Mouse (Mus musculus) lung, embryonic 14.5 days (tissue): ENCODE measurements around the gene Cryaa. TPM values are rescaled to one million over a fixed set of nuclear protein-coding genes. Genes with fewer than 3 reads are reported as not detected.

Experiments used
- ATAC-seq: fragments of 200-750 bp; cut with Nextera tagmentation; 2 replicates; pipeline ENCODE4 v1.8.0; 2017; ENCODE audit warnings: mild to moderate bottlenecking, moderate TSS enrichment, moderate library complexity; ENCODE audit not compliant: insufficient read depth
- DNase-seq: peaks from one replicate; pipeline ENCODE4 v3.0.0-alpha.2; 2015
- H3K27ac ChIP-seq: fragments of 300-500 bp; sonication (generic); 2 replicates; pipeline ENCODE4 v1.5.1; 2014; ENCODE audit warnings: low read depth, mild to moderate bottlenecking, moderate library complexity
- H3K27me3 ChIP-seq: fragments of 300-500 bp; sonication (generic); 2 replicates; pipeline ENCODE4 v1.6.1; 2014; ENCODE audit warnings: low read length, control low read depth; ENCODE audit not compliant: insufficient read depth
- H3K36me3 ChIP-seq: fragments of 300-500 bp; sonication (generic); 2 replicates; pipeline ENCODE4 v1.6.1; 2014; ENCODE audit warnings: control low read depth; ENCODE audit not compliant: insufficient read depth
- H3K4me1 ChIP-seq: fragments of 300-500 bp; sonication (generic); 2 replicates; pipeline ENCODE4 v1.6.1; 2014; ENCODE audit warnings: antibody characterized with exemption, control low read depth; ENCODE audit not compliant: insufficient read depth
- H3K4me2 ChIP-seq: fragments of 300-500 bp; sonication (generic); 2 replicates; pipeline ENCODE4 v1.6.1; 2014; ENCODE audit warnings: mild to moderate bottlenecking
- H3K4me3 ChIP-seq: fragments of 300-500 bp; sonication (generic); 2 replicates; pipeline ENCODE4 v1.5.1; 2014; ENCODE audit warnings: low read depth, low read length
- H3K9ac ChIP-seq: fragments of 300-500 bp; sonication (generic); 2 replicates; pipeline ENCODE4 v1.6.1; 2014
- H3K9me3 ChIP-seq: fragments of 300-500 bp; sonication (generic); 2 replicates; pipeline ENCODE4 v1.6.1; 2016; ENCODE audit warnings: low read depth, low read length, control low read depth
- CTCF ChIP-seq: IDR thresholded peaks from 2 replicates; pipeline ENCODE4 v1.5.1; 2016; ENCODE audit warnings: antibody characterized with exemption, low read depth
- WGBS: fragments of 180-500 bp; shearing (Covaris S2); extraction: QIAGEN DNeasy Blood & Tissue Kit; methylation state at CpG from one replicate; pipeline ENCODE4 v1.1.7; 2014; 5-methylcytosine and 5-hydroxymethylcytosine counted together
- polyA plus RNA-seq: library from polyadenylated mRNA; unstranded; fragments of >200 nt; fragmentation: Nextera tagmentation; extraction: Ambion mirVana; gene quantifications from 2 replicates; pipeline ENCODE4 v1.2.1, GENCODE M21; 2014

Gene Cryaa
- polyA plus RNA-seq, 1 experiment from 2014 or later: not detected

DNA sequence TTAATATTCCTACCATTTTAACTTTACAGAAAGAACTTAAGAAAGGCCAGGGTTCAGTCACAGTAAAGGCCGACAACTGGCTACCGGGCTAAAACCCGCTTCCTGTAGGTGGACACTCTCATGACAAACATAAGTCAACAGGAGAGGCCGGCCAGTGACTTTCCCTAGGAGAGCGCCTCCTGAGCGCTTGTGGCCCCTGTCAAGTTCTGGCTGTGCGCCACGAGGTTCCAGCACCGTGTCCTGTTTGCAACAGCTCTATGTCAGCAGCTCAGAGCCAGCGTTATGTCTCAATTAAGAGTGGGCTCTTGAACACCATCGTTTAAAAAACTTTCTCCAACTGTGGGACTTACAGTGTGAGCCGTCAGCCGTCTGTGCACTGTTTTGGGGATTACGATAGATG, 25.5 kb upstream of the Cryaa start:
- H3K9ac ChIP-seq: no peak overlapping the region
- DNase-seq (no peak), ATAC-seq (no peak)
- no peak overlapping the region for H3K27ac ChIP-seq
- no peaks in the 10 kb centered on the region for H3K9me3 ChIP-seq
- H3K4me2 ChIP-seq: no peak overlapping the region
- no peak overlapping the region for H3K4me3 ChIP-seq
- H3K27me3 ChIP-seq: no peaks in the 10 kb centered on the region
- 78% methylated on average over 14 of the region's 14 CpGs for WGBS
- peaks cover 97% of the 10 kb centered on the region for H3K36me3 ChIP-seq
- H3K4me1 ChIP-seq: peaks cover under 1% of the 10 kb centered on the region
- no peak for TF ChIP-seq CTCF

DNA sequence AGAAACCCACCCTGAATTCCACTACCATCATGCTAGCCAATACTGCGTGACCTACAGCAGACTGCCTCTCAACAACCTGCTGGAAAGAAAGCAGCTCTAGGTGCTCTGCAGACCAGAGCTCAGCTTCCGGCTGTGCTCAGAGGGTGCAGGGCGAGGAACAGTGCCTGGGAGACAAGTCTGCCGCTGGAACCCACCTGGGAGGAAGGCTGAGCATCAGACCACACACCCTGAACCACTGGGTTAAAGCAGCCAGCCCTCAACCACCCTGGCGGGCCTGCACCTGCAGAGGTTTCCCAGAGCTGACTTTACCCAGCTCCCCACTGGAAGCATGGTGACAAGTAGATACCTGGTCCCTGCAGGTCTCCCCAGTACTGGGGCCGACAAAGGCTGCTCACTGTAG, 24.3 kb upstream of the Cryaa start:
- Histone ChIP-seq H3K9me3 (no peaks in the 10 kb centered on the region), H3K27ac (no peak overlapping the region; the same call in 1 of the 2 replicates), H3K4me1 (peaks cover 4% of the 10 kb centered on the region), H3K4me2 (no peak overlapping the region), H3K4me3 (no peak overlapping the region), H3K27me3 (no peaks in the 10 kb centered on the region), H3K9ac (no peak overlapping the region), H3K36me3 (peaks cover 89% of the 10 kb centered on the region)
- WGBS: 74% methylated on average over 6 of the region's 6 CpGs
- TF ChIP-seq CTCF: no peak
- no peak for DNase-seq
- 0 out of 2 replicates have a peak, but pooled peaks have one; percentile 57 for ATAC-seq

DNA sequence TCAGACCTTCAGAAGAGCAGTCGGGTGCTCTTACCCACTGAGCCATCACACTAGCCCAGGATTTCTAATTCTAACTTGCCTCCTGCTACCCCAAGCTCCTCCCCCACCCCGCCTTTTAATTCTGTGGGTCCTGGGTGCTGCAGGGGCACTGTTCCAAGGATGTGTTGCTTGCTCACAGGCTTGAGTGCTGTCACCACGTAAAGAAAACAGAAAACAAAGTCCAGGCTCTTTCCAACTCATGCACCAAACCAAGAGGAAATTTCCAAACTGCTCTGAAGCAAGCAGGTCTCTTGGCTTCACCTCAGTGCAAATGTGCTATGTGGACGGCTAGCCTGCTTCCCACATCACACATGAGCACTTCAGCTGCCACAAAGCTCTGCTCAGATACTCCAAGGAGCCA, 22.2 kb upstream of the Cryaa start:
- no peaks in the 10 kb centered on the region for H3K27me3 ChIP-seq
- H3K4me3 ChIP-seq: no peak overlapping the region
- no peak overlapping the region for H3K4me2 ChIP-seq
- H3K9ac ChIP-seq: no peak overlapping the region
- no peak for ATAC-seq
- no peak for DNase-seq
- H3K4me1 ChIP-seq: peaks cover 6% of the 10 kb centered on the region
- no peaks in the 10 kb centered on the region for H3K9me3 ChIP-seq
- no peak overlapping the region for H3K27ac ChIP-seq
- TF ChIP-seq CTCF: no peak
- peaks cover 68% of the 10 kb centered on the region for H3K36me3 ChIP-seq
- 69% methylated on average over 4 of the region's 4 CpGs for WGBS

DNA sequence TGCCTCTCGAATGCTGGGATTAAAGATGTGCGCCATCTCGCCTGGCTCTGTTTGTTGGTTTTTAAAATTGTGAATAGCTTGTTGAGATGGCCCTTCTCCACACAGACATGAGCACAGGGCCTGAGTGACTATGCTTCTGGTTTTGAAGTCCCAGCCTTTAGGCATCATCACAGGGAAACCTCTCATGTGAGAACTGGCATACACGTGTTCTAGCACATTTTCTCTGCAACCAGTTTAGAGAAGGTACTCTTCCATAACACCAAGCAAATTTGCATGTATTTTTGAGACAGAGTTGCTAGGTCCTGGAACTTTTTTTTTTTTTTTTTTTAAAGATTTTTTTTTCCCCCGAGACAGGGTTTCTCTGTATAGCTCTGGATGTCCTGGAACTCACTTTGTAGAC, 20.9 kb upstream of the Cryaa start:
- no peak for DNase-seq
- ATAC-seq: no peak
- peaks cover 55% of the 10 kb centered on the region for H3K36me3 ChIP-seq
- no peaks in the 10 kb centered on the region for H3K9me3 ChIP-seq
- H3K4me2 ChIP-seq: peak overlapping the region; percentile 77; the same call in 1 of the 2 replicates
- no peak overlapping the region for H3K27ac ChIP-seq
- TF ChIP-seq CTCF: no peak
- no peak overlapping the region for H3K4me3 ChIP-seq
- no peak overlapping the region for H3K9ac ChIP-seq
- no peaks in the 10 kb centered on the region for H3K27me3 ChIP-seq
- peaks cover 6% of the 10 kb centered on the region for H3K4me1 ChIP-seq
- WGBS: 87% methylated on average over 5 of the region's 5 CpGs

DNA sequence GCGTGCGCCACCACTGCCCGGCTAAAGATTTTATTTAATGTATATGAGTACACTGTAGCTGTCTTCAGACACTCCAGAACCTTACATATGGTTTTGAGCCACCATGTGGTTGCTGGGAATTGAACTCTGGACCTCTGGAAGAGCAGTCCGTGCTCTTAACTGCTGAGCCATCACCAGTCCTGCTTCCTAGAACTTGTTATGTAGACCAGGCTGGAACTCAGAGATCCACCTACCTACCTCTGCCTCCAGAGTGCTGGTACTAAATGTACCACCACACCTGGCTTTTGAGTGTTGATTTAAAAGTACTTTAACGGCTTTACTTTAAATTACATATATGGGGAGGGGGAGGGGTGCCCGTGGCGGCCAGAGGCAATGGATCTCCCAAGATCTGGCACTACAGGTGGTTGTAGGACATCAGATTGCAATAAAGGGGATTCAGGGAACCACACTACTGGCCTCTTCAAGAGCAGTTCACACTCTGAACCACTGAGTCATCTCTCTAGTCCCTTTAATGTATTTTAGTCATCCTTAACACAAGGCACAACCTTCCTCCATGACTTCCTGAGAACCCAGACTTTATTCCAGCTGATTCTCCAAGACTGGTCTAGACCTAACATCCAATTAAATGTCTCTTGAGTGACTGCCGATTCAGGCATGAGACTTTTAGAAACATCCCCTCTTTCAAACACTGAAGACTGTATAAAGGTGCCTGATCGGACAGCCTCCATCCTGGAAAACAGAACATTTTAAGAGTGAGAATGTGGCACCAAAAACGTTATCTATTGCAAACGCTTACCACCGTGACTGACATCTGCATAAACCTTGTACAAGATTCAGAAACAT, 20.2 kb upstream of the Cryaa start:
- peaks cover 48% of the 10 kb centered on the region for H3K36me3 ChIP-seq
- peak overlapping the region; percentile 97 for H3K9ac ChIP-seq
- DNase-seq (no peak), ATAC-seq (no peak)
- H3K27me3 ChIP-seq: no peaks in the 10 kb centered on the region
- TF ChIP-seq CTCF: no peak
- H3K4me1 ChIP-seq: peaks cover 6% of the 10 kb centered on the region
- peak overlapping the region; percentile 91 for H3K4me3 ChIP-seq
- peak overlapping the region; percentile 77 for H3K4me2 ChIP-seq
- 40% methylated on average over 12 of the region's 12 CpGs for WGBS
- H3K9me3 ChIP-seq: no peaks in the 10 kb centered on the region
- no peak overlapping the region for H3K27ac ChIP-seq

DNA sequence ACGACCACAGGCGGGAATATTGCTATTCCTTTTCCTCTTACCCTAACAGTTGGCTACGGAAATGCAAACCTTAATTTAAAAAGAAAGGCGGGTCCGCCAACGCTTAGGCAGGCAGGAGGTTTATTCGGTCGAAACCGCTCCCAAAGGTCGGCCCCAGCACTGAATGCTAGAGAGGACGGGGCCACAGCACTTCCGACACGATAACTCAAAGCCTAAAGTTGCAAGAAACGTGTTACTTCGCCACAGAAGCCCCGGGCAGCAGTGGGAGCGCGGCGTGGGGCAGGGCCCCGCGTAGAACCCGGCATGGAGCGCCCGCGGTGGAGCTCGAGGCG, 19.5 kb upstream of the Cryaa start:
- under 1% methylated on average over 27 of the region's 27 CpGs for WGBS
- Histone ChIP-seq H3K9me3 (no peaks in the 10 kb centered on the region), H3K27ac (peak overlapping the region; percentile 86), H3K9ac (peak overlapping the region; percentile 97), H3K36me3 (peaks cover 41% of the 10 kb centered on the region), H3K4me3 (peak overlapping the region; percentile 91), H3K27me3 (no peaks in the 10 kb centered on the region), H3K4me2 (peak overlapping the region; percentile 77), H3K4me1 (peaks cover 6% of the 10 kb centered on the region)
- DNase-seq: peak; percentile 22
- no peak for ATAC-seq
- TF ChIP-seq CTCF: no peak

DNA sequence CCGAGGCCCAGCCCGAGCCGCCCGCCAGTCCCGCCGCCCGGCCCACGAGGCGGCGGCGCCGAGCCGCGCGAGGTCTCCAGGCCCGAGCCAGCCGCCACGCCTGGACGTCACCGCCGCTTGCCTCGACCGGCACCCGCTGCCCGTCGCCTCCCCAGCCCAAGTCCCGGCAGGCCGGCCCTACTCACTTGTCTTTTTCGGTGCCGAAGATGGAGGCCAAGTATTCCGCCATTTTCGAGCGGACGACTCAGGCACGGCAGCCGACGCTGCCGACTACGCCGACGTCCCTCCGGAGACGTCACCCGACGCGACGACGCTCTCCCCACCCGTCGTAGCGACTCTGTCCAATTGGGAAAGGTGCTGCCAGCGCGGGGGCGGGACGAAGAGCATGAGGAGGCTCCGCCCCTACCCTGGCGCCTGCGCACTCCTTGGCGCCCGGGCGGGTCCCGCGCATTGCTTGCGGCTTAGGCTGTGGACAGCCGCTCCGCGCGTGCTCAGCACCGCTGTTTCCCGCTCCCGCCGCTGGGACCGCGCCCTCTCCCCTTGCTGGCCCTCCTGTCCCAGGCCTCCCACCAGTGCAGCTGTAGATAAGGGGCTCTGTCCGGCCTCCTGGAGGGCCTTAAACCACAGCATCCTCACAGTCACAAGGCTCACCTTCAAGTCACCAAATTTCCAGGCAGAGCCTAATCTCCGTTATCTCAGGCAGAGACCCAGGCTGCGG, 19.0 kb upstream of the Cryaa start, which contains the start of gene U2af1:
Gene U2af1 (minus strand): TSS at position 425 of the 718 bp plus-strand sequence.
- peaks cover 6% of the 10 kb centered on the region for H3K4me1 ChIP-seq
- H3K4me2 ChIP-seq: peak within 1 kb of the TSS; percentile 77
- under 1% methylated on average over 74 of the region's 77 CpGs for WGBS
- H3K9ac ChIP-seq: peak within 1 kb of the TSS; percentile 97
- DNase-seq: peak; percentile 99
- no peaks in the 10 kb centered on the region for H3K27me3 ChIP-seq
- H3K36me3 ChIP-seq: peaks cover 35% of the 10 kb centered on the region
- H3K27ac ChIP-seq: peak within 1 kb of the TSS; percentile 86
- ATAC-seq: peak; percentile 98
- H3K4me3 ChIP-seq: peak within 1 kb of the TSS; percentile 91
- no peaks in the 10 kb centered on the region for H3K9me3 ChIP-seq
- TF ChIP-seq CTCF: no peak
